In the genomic region with DNA sequence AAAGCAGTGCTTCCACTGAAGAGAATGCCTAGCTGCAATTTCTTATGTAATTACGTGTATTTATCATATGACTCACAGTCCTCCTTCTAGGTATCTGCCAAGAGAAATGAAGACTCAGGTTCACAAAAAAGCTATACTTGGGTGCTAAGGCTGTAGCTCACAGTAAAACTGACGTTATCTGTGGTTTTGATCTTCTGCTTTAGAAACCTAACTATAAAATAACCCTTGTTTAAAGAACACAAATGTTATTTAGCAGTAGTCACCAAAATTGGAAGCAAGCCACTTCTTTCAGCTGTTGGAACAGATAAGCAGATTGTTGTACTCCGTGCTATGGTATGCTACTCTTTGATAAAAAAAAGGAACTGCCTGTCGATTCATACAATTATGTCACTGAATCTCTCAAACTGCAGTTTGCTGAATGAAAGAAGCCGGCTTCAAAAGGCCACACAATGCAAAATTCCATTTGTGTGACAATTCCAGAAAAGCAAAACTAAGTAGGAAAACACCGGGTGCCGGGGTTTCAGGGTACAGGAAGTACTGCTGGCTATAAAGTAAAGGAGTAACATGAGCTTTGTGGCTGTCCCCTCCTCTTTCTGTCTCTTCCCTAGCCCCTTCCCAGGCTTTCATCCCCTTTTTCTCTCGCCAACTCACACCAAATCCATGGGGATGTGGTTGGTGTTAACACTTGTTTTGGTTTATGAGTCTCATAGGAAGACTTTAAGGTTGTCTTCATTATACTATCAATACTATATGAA, we compare ENCODE assay signal across 10 mouse cellular contexts. TPM values are rescaled to one million over a fixed set of nuclear protein-coding genes. Genes with fewer than 3 reads are reported as not detected.
A peak's percentile ranks its signal among the peaks of the same experiment; 100 is the strongest.
DNase-seq lines count a peak whose midpoint lies in the region; ATAC-seq and TF ChIP-seq lines count a peak whose summit lies in the region.
"Had no signal": no experiment of that assay in that cellular context is flagged by ENCODE, and none has a peak within 500 bp of the region (broad histone marks: within the 10 kb centered on the region; RNA-seq: fewer than 3 reads in every experiment).

No protein-coding gene starts in this region.

- no peak for TF ChIP-seq CTCF in brain, embryonic 14.5 days (IDR thresholded peaks at IDR 0.05; ENCODE audit: borderline replicate concordance, extremely low read depth, insufficient read depth, insufficient read length)

- peak; percentile 90 for ATAC-seq in frontal cortex, adult (ENCODE audit: low TSS enrichment)
- ATAC-seq in liver, embryonic 12.5 days = peak; percentile 81

- H3K27ac ChIP-seq in liver, embryonic 12.5 days = peak overlapping the region; percentile 27; the same call in 1 of the 2 replicates
- H3K27ac ChIP-seq: embryonic facial prominence, embryonic 12.5 days; limb, embryonic 12.5 days had no signal

- no peaks in the 10 kb centered on the region for H3K9me3 ChIP-seq in liver, embryonic 12.5 days (replicated peaks)
- H3K9me3 ChIP-seq: embryonic facial prominence, embryonic 12.5 days; limb, embryonic 12.5 days had no signal

- H3K36me3 ChIP-seq in liver, embryonic 12.5 days = no peaks in the 10 kb centered on the region
- H3K36me3 ChIP-seq: embryonic facial prominence, embryonic 12.5 days; limb, embryonic 12.5 days had no signal

- peaks cover 35% of the 10 kb centered on the region for H3K4me1 ChIP-seq in liver, embryonic 12.5 days

- no peak for DNase-seq in frontal cortex, postnatal 14 days (ENCODE audit: low spot score in 2 of 2)
- DNase-seq in 3134 (ENCODE audit: extremely low read depth, insufficient read length, low spot score) = peak; percentile 42
- DNase-seq in brain, embryonic 14.5 days (ENCODE audit: low read depth) = peak; percentile 37
- no peak for DNase-seq in right cerebral cortex, adult 18-20 months
- DNase-seq in left cerebral cortex, adult 18-20 months (ENCODE audit: low spot score in 2 of 2) = no peak
- DNase-seq in thymus, postnatal 36 days = no peak

- peak overlapping the region; percentile 50 for H3K4me2 ChIP-seq in liver, embryonic 12.5 days
- H3K4me2 ChIP-seq: embryonic facial prominence, embryonic 12.5 days; limb, embryonic 12.5 days had no signal

- H3K27me3 ChIP-seq in liver, embryonic 12.5 days (replicated peaks) = no peaks in the 10 kb centered on the region

- no peak overlapping the region; the same call in 1 of the 2 replicates for H3K9ac ChIP-seq in liver, embryonic 12.5 days
- H3K9ac ChIP-seq: embryonic facial prominence, embryonic 12.5 days; limb, embryonic 12.5 days had no signal

- WGBS in liver, embryonic 12.5 days (ENCODE audit: insufficient replicate concordance) = 22% methylated on average over 8 of the region's 8 CpGs

- no peak overlapping the region for H3K4me3 ChIP-seq in liver, embryonic 12.5 days
- H3K4me3 ChIP-seq: embryonic facial prominence, embryonic 12.5 days; limb, embryonic 12.5 days had no signal

- TF ChIP-seq POLR2A in brain, embryonic 14.5 days (IDR thresholded peaks at IDR 0.05; ENCODE audit: borderline replicate concordance, extremely low read depth, insufficient read depth, insufficient read length, poor library complexity, severe bottlenecking) = no peak

RNA-seq across cellular contexts. Expression of a gene that starts 17.0 kb away (rescaled TPM):
- polyA plus RNA-seq in brain, embryonic 14.5 days (2012; rRNA removed) = 6.7 and 9.4 TPM in 2 replicates
- polyA plus RNA-seq in liver, embryonic 12.5 days (2016; fragmentation: Nextera tagmentation; extraction: Ambion mirVana) = 10.5 and 12.3 TPM in 2 replicates
- total RNA-seq in left cerebral cortex, adult 18-20 months (2021) = 1 to 10 TPM; 7.2 to 8.3 TPM

RNA-seq across cellular contexts. Expression of a gene that starts 28.5 kb away (rescaled TPM):
- 289 and 395 TPM in 2 replicates for polyA plus RNA-seq in brain, embryonic 14.5 days (2012; rRNA removed)
- polyA plus RNA-seq in liver, embryonic 12.5 days (2016; fragmentation: Nextera tagmentation; extraction: Ambion mirVana) = 299 and 306 TPM in 2 replicates
- total RNA-seq in left cerebral cortex, adult 18-20 months (2021) = 100 to 1,000 TPM; 314 to 326 TPM

RNA-seq across cellular contexts. Expression of a gene that starts 32.3 kb away (rescaled TPM):
- 8.2 and 11.4 TPM in 2 replicates for polyA plus RNA-seq in brain, embryonic 14.5 days (2012; rRNA removed)
- 35.4 and 36.3 TPM in 2 replicates for polyA plus RNA-seq in liver, embryonic 12.5 days (2016; fragmentation: Nextera tagmentation; extraction: Ambion mirVana)
- 10 to 100 TPM; 12.5 to 12.6 TPM for total RNA-seq in left cerebral cortex, adult 18-20 months (2021)

Comparison
In these comparisons a context has a peak if more than half of its experiments do, and no peak if none do; other contexts are left out.
1. DNase-seq: peak in 3134 (single experiment) and brain, embryonic 14.5 days (single experiment); none in frontal cortex, postnatal 14 days (0 of 2), right cerebral cortex, adult 18-20 months (single experiment), left cerebral cortex, adult 18-20 months (0 of 2) and thymus, postnatal 36 days (0 of 2).